Mouse (Mus musculus) MEL (cell line): ENCODE results near the gene Ly6g6d. TPM values are rescaled to one million over a fixed set of nuclear protein-coding genes. Genes with fewer than 3 reads are reported as not detected.

ENCODE experiments used
- DNase-seq: peaks from one replicate; pipeline ENCODE4 v3.0.0; 2011; ENCODE audit warnings: low read depth, low spot score
- H3K27ac ChIP-seq: 2 replicates; pipeline ENCODE4 v1.5.1; 2012; ENCODE audit warnings: low read depth, mild to moderate bottlenecking, control low read depth, low read length, moderate library complexity; ENCODE audit not compliant: control insufficient read depth
- H3K27me3 ChIP-seq, 2 experiments: fragments of 150-350 bp in 1 of 2; sonication (generic) in 1 of 2; 2 replicates each; pipeline ENCODE4 v1.6.1; 2012; ENCODE audit warnings: low read length in 2 of 2, mild to moderate bottlenecking in 2 of 2, improper control_type of control experiment in 1 of 2, moderate library complexity in 1 of 2; ENCODE audit not compliant: insufficient read depth in 2 of 2, control insufficient read depth in 1 of 2
- H3K36me3 ChIP-seq, 2 experiments: 2 replicates each; pipeline ENCODE4 v1.6.1; 2012 to 2014; ENCODE audit warnings: low read length in 2 of 2, improper control_type of control experiment in 1 of 2, inconsistent platforms in 1 of 2, mild to moderate bottlenecking in 1 of 2; ENCODE audit not compliant: insufficient read depth in 2 of 2, control insufficient read depth in 1 of 2
- H3K4me1 ChIP-seq, 2 experiments: fragments of 150-350 bp in 1 of 2; sonication (generic) in 1 of 2; 2 replicates each; pipeline ENCODE4 v1.6.1; 2012; ENCODE audit warnings: low read length in 2 of 2, improper control_type of control experiment in 1 of 2, mild to moderate bottlenecking in 1 of 2; ENCODE audit not compliant: insufficient read depth in 2 of 2, control insufficient read depth in 1 of 2
- H3K4me3 ChIP-seq, 2 experiments: fragments of 150-350 bp in 1 of 2; sonication (generic) in 1 of 2; 2 replicates each; pipeline ENCODE4 v1.5.1; 2012; ENCODE audit warnings: low read depth in 2 of 2, low read length in 2 of 2, mild to moderate bottlenecking in 2 of 2, moderate library complexity in 2 of 2, control low read depth in 1 of 2, improper control_type of control experiment in 1 of 2; ENCODE audit not compliant: control insufficient read depth in 1 of 2, insufficient read depth in 1 of 2
- H3K79me2 ChIP-seq: 2 replicates; pipeline ENCODE4 v1.6.1; 2012; ENCODE audit warnings: mild to moderate bottlenecking, low read length, moderate library complexity; ENCODE audit not compliant: control insufficient read depth, poor library complexity, insufficient read depth
- H3K9ac ChIP-seq: 2 replicates; pipeline ENCODE4 v1.6.1; 2012; ENCODE audit warnings: low read depth, mild to moderate bottlenecking, control low read depth, low read length, moderate library complexity; ENCODE audit not compliant: control insufficient read depth, poor library complexity, severe bottlenecking
- H3K9me3 ChIP-seq: fragments of 150-350 bp; sonication (generic); replicated peaks from 2 replicates; pipeline ENCODE4 v1.6.1; 2012; ENCODE audit warnings: mild to moderate bottlenecking, low read length, improper control_type of control experiment, moderate library complexity; ENCODE audit not compliant: insufficient read depth
- BHLHE40 ChIP-seq: IDR thresholded peaks from 2 replicates; pipeline ENCODE4 v1.6.1; 2012; ENCODE audit warnings: low read depth, mild to moderate bottlenecking, inconsistent platforms, low read length, improper control_type of control experiment, borderline replicate concordance
- CHD1 ChIP-seq: IDR thresholded peaks from 2 replicates; pipeline ENCODE4 v1.6.1; 2012; ENCODE audit warnings: low read depth, mild to moderate bottlenecking, inconsistent platforms, low read length, improper control_type of control experiment
- CTCF ChIP-seq, 3 experiments: IDR thresholded peaks in 2 of 3; conservative IDR thresholded peaks in 1 of 3; 2 replicates each; pipeline ENCODE4 v1.5.1; 2011 to 2012; ENCODE audit warnings: low read length in 3 of 3, low read depth in 2 of 3, mild to moderate bottlenecking in 2 of 3, improper control_type of control experiment in 1 of 3, inconsistent platforms in 1 of 3, mixed read lengths in 1 of 3, moderate library complexity in 1 of 3; ENCODE audit not compliant: control insufficient read depth in 1 of 3, insufficient read depth in 1 of 3, poor library complexity in 1 of 3, severe bottlenecking in 1 of 3
- E2F4 ChIP-seq: IDR thresholded peaks from 2 replicates; pipeline ENCODE4 v1.6.1; 2011; ENCODE audit warnings: low read depth, low read length, improper control_type of control experiment, borderline replicate concordance
- ELF1 ChIP-seq: IDR thresholded peaks from 2 replicates; pipeline ENCODE4 v1.6.1; 2014; ENCODE audit warnings: low read depth, mild to moderate bottlenecking, inconsistent platforms, low read length, improper control_type of control experiment, moderate library complexity
- EP300 ChIP-seq, 2 experiments: IDR thresholded peaks; 2 replicates each; pipeline ENCODE4 v1.6.1; 2011; ENCODE audit warnings: improper control_type of control experiment in 2 of 2, low read length in 2 of 2, low read depth in 1 of 2, mild to moderate bottlenecking in 1 of 2
- HCFC1 ChIP-seq: IDR thresholded peaks from 2 replicates; pipeline ENCODE4 v1.6.1; 2012; ENCODE audit warnings: low read depth, mild to moderate bottlenecking, inconsistent platforms, low read length, improper control_type of control experiment, moderate library complexity
- JUND ChIP-seq: IDR thresholded peaks from 2 replicates; pipeline ENCODE4 v1.6.1; 2011; ENCODE audit warnings: low read depth, mild to moderate bottlenecking, improper control_type of control experiment, low read length
- KAT2A ChIP-seq: conservative IDR thresholded peaks from 2 replicates; pipeline ENCODE4 v1.6.1; 2012; ENCODE audit warnings: low read depth, low read length, improper control_type of control experiment, inconsistent platforms
- MAFK ChIP-seq: IDR thresholded peaks from 2 replicates; pipeline ENCODE4 v1.6.1; 2011; ENCODE audit warnings: low read depth, mild to moderate bottlenecking, low read length, improper control_type of control experiment, borderline replicate concordance
- MAZ ChIP-seq: IDR thresholded peaks from 2 replicates; pipeline ENCODE4 v1.6.1; 2012; ENCODE audit warnings: low read depth, mild to moderate bottlenecking, inconsistent platforms, low read length, improper control_type of control experiment
- MYC ChIP-seq: IDR thresholded peaks from 2 replicates; pipeline ENCODE4 v1.6.1; 2011; ENCODE audit warnings: low read depth, mild to moderate bottlenecking, low read length, improper control_type of control experiment, moderate library complexity
- NELFE ChIP-seq: IDR thresholded peaks from 2 replicates; pipeline ENCODE4 v1.6.1; 2011; ENCODE audit warnings: low read depth, low read length, improper control_type of control experiment
- NRF1 ChIP-seq: IDR thresholded peaks from 2 replicates; pipeline ENCODE4 v1.6.1; 2014; ENCODE audit warnings: low read depth, mild to moderate bottlenecking, inconsistent platforms, low read length, improper control_type of control experiment, moderate library complexity; ENCODE audit not compliant: poor library complexity, insufficient read depth, severe bottlenecking
- POLR2A ChIP-seq, 2 experiments: IDR thresholded peaks; 2 replicates each; pipeline ENCODE4 v1.6.1; 2011 to 2012; ENCODE audit warnings: low read length in 2 of 2, mild to moderate bottlenecking in 2 of 2, control low read depth in 1 of 2, improper control_type of control experiment in 1 of 2, low read depth in 1 of 2, moderate library complexity in 1 of 2; ENCODE audit not compliant: control insufficient read depth in 1 of 2, insufficient read depth in 1 of 2, poor library complexity in 1 of 2
- POLR2AphosphoS2 ChIP-seq: IDR thresholded peaks from 2 replicates; pipeline ENCODE4 v1.6.1; 2011; ENCODE audit warnings: low read length, improper control_type of control experiment
- SIN3A ChIP-seq: IDR thresholded peaks from 2 replicates; pipeline ENCODE4 v1.6.1; 2012; ENCODE audit warnings: low read length, improper control_type of control experiment, inconsistent platforms
- SMC3 ChIP-seq: IDR thresholded peaks from 2 replicates; pipeline ENCODE4 v1.6.1; 2011; ENCODE audit warnings: low read depth, low read length, improper control_type of control experiment
- TAL1 ChIP-seq: IDR thresholded peaks from 2 replicates; pipeline ENCODE4 v1.6.1; 2012; ENCODE audit warnings: mild to moderate bottlenecking, inconsistent platforms, low read length, moderate library complexity, mixed read lengths
- TCF12 ChIP-seq: IDR thresholded peaks from 2 replicates; pipeline ENCODE4 v1.6.1; 2014; ENCODE audit warnings: low read depth, mild to moderate bottlenecking, inconsistent platforms, low read length, improper control_type of control experiment, moderate library complexity
- UBTF ChIP-seq: IDR thresholded peaks from 2 replicates; pipeline ENCODE4 v1.6.1; 2012; ENCODE audit warnings: low read depth, mild to moderate bottlenecking, inconsistent platforms, low read length, improper control_type of control experiment, moderate library complexity, borderline replicate concordance; ENCODE audit not compliant: insufficient read depth
- USF2 ChIP-seq, 2 experiments: IDR thresholded peaks; 2 replicates each; pipeline ENCODE4 v1.6.1; 2011 to 2012; ENCODE audit warnings: improper control_type of control experiment in 2 of 2, low read length in 2 of 2, borderline replicate concordance in 1 of 2, inconsistent platforms in 1 of 2, low read depth in 1 of 2, mild to moderate bottlenecking in 1 of 2; ENCODE audit not compliant: insufficient read depth in 1 of 2
- ZMIZ1 ChIP-seq: IDR thresholded peaks from 2 replicates; pipeline ENCODE4 v1.6.1; 2012; ENCODE audit warnings: low read depth, mild to moderate bottlenecking, inconsistent platforms, low read length, improper control_type of control experiment, moderate library complexity
- polyA plus RNA-seq, 2 experiments: library from polyadenylated mRNA; stranded (reverse) in 1 of 2; unstranded in 1 of 2; fragments of >175 nt in 1 of 2; fragments of >200 nt in 1 of 2; gene quantifications; 2 replicates each; pipeline versions ENCODE4 v1.2.1 to v1.2.4; 2012; ENCODE audit warnings: low replicate concordance in 2 of 2, low read depth in 1 of 2; ENCODE audit not compliant: insufficient read length in 2 of 2, insufficient read depth in 1 of 2, missing spikeins in 1 of 2
- total RNA-seq: library from RNA; depleted of rRNA; stranded (reverse); fragments of 300-350 nt; gene quantifications from 2 replicates; pipeline ENCODE4 v1.2.3, GENCODE M21; 2012; rRNA removed

Gene Ly6g6d
- 2.1 and 5.5 TPM in 2 replicates for total RNA-seq
- 1 to 10 TPM in 1 of 2 experiments, not detected in 1; 4.4 TPM for polyA plus RNA-seq

DNA sequence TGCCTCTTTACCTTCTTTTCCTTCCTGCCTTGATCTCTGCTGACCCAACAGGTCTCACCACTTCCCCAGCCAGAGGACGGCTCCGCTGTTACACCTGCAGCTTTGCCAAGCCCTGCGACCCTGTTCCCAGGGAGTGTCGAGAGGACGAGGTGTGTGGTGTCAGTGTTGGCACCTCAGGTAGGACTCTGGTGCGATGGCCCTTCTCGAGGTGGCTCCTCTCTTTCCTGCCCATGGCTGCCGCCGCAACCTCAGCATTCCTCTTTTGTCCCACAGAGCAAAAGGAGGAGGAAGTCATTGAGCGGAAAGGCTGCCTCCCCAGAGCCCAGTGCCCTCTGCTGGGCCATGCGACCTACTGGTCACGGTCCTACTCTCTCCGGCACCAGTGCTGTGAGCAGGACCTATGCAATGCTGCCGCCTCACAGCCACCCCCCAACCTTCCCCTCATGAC, at the start of gene Ly6g6d:
Gene Ly6g6d (minus strand): TSS at position 280 of the 448 bp plus-strand sequence.
- peak within 1 kb of the TSS; percentile 50 for H3K9ac ChIP-seq
- no peak for TF ChIP-seq CHD1
- TF ChIP-seq SMC3: no peak
- TF ChIP-seq KAT2A: no peak
- TF ChIP-seq BHLHE40: no peak
- no peak for TF ChIP-seq TCF12
- H3K27me3 ChIP-seq: no peaks in the 10 kb centered on the region
- peak within 1 kb of the TSS; percentile 95 for H3K27ac ChIP-seq
- H3K4me3 ChIP-seq: no peak within 1 kb of the TSS
- peaks cover 0 to 24% of the 10 kb centered on the region in 2 experiments; a peak in 2 of 4 replicates for H3K36me3 ChIP-seq
- no peaks in the 10 kb centered on the region for H3K79me2 ChIP-seq
- peaks cover 17 to 29% of the 10 kb centered on the region in 2 experiments for H3K4me1 ChIP-seq
- no peaks in the 10 kb centered on the region for H3K9me3 ChIP-seq
- no peak for DNase-seq

DNA sequence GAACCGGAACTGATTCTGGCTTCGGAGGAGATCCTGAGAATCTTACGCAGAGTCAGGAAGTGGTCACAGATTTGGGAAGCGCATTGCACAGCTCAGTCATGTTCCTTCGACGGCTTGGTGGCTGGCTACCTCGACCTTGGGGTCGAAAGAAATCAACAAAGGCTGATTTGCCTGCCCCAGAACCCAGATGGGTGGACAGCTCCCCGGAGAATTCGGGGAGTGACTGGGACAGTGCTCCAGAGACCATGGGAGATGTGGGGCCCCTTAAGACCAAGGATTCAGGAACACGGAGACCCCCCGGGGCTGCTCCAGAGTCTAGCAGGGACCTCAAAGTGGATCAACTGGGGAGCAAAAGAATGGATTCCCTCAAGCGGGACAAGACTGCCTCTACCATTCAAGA, 49.2 kb upstream of the Ly6g6d start:
- DNase-seq: no peak
- Histone ChIP-seq H3K79me2 (peaks cover 26% of the 10 kb centered on the region), H3K27me3 (no peaks in the 10 kb centered on the region), H3K9ac (peak overlapping the region; percentile 83), H3K4me3 (peak overlapping the region; percentile 90 to 99), H3K36me3 (peaks cover 0 to 10% of the 10 kb centered on the region in 2 experiments; a peak in 2 of 4 replicates), H3K4me1 (peaks cover 6 to 8% of the 10 kb centered on the region in 2 experiments; a peak in 3 of 4 replicates), H3K9me3 (no peaks in the 10 kb centered on the region), H3K27ac (peak overlapping the region; percentile 78; the same call in 1 of the 2 replicates)
- TF ChIP-seq HCFC1 (peak; percentile 28; the same call in 1 of the 2 replicates), ELF1 (peak; percentile 12; the same call in 1 of the 2 replicates), UBTF (no peak)

- Histone ChIP-seq H3K4me3 (peak within 1 kb of the TSS; percentile 90 to 99), H3K79me2 (peaks cover 33% of the 10 kb centered on the region), H3K9ac (peak within 1 kb of the TSS; percentile 83), H3K4me1 (peaks cover 6 to 8% of the 10 kb centered on the region in 2 experiments; a peak in 3 of 4 replicates), H3K36me3 (peaks cover 0 to 10% of the 10 kb centered on the region in 2 experiments; a peak in 2 of 4 replicates), H3K9me3 (no peaks in the 10 kb centered on the region), H3K27ac (peak within 1 kb of the TSS; percentile 78), H3K27me3 (no peaks in the 10 kb centered on the region)
- DNase-seq: peak; percentile 87
- TF ChIP-seq SIN3A (peak; percentile 76), CHD1 (no peak; the same call in 1 of the 2 replicates), JUND (no peak), NRF1 (peak; percentile 72), BHLHE40 (no peak), POLR2AphosphoS2 (no peak), ZMIZ1 (0 out of 2 replicates have a peak, but pooled peaks have one; percentile 40), USF2 (IDR thresholded peaks at IDR 0.05; ENCODE audit: borderline replicate concordance in 1 of 2, insufficient read depth in 1 of 2, low read depth in 1 of 2, low read length in 2 of 2) (no peak), E2F4 (no peak), MAZ (0 out of 2 replicates have a peak, but pooled peaks have one; percentile 66), MYC (peak; percentile 26; the same call in 1 of the 2 replicates), TAL1 (no peak), MAFK (no peak), HCFC1 (peak; percentile 75), NELFE (peak; percentile 80), CTCF (IDR thresholded peaks at IDR 0.05 in 2 of 3, conservative IDR thresholded peaks at IDR 0.05 in 1 of 3; ENCODE audit: control insufficient read depth in 1 of 3, insufficient read depth in 1 of 3, low read depth in 2 of 3, low read length in 3 of 3, poor library complexity in 1 of 3, severe bottlenecking in 1 of 3) (no peak), EP300 (IDR thresholded peaks at IDR 0.05; ENCODE audit: low read depth in 1 of 2, low read length in 2 of 2) (no peak; a peak in 1 of 4 replicates), TCF12 (peak; percentile 44; the same call in 1 of the 2 replicates), SMC3 (no peak), POLR2A (IDR thresholded peaks at IDR 0.05; ENCODE audit: control insufficient read depth in 1 of 2, insufficient read depth in 1 of 2, low read depth in 1 of 2, low read length in 2 of 2, poor library complexity in 1 of 2) (peak; percentile 65 to 69; a peak in 3 of 4 replicates), ELF1 (peak; percentile 76)
Observed at GRCm38 (mm10) chr17:35126206-35126611, 48.3 kb upstream of the Ly6g6d start, which contains the start of gene D17H6S53E. TSS of gene D17H6S53E (plus strand) at chr17:35126373.
